Mouse (Mus musculus): ENCODE data around the gene Klhl41. TPM values are rescaled to one million over a fixed set of nuclear protein-coding genes. Genes with fewer than 3 reads are reported as not detected.
A peak's percentile ranks its signal among the peaks of the same experiment; 100 is the strongest.

The Klhl41 gene
- polyA plus RNA-seq, 1 experiment from 2014 or later = 29.1 TPM

GRCm38 (mm10) chr2:69644968-69645617, 24.8 kb upstream of the Klhl41 start:
- no peaks in the 10 kb centered on the region for H3K36me3 ChIP-seq (ENCODE audit: control insufficient read depth, insufficient read depth)
- no peak overlapping the region for H3K27ac ChIP-seq (ENCODE audit: low read length)
- no peaks in the 10 kb centered on the region for H3K27me3 ChIP-seq (ENCODE audit: control insufficient read depth, insufficient read depth, low read length)
- peaks cover 6% of the 10 kb centered on the region; the same call in 1 of the 2 replicates for H3K4me1 ChIP-seq (ENCODE audit: control insufficient read depth, insufficient read depth, low read length)
- 88% methylated on average over 11 of the region's 11 CpGs for WGBS
- no peak overlapping the region for H3K4me2 ChIP-seq (ENCODE audit: low read depth, low read length)
- no peak overlapping the region for H3K9ac ChIP-seq (ENCODE audit: low read length)
- H3K4me3 ChIP-seq (ENCODE audit: low read length) = no peak overlapping the region
- no peaks in the 10 kb centered on the region for H3K9me3 ChIP-seq (replicated peaks; ENCODE audit: control insufficient read depth, low read length)
- no peak for ATAC-seq (replicated peaks; ENCODE audit: extremely low read depth, insufficient read depth, low FRiP score)

- H3K27ac ChIP-seq (ENCODE audit: low read length) = no peak within 1 kb of the TSS; the same call in 1 of the 2 replicates
- H3K4me1 ChIP-seq (ENCODE audit: control insufficient read depth, insufficient read depth, low read length) = peaks cover 6% of the 10 kb centered on the region; the same call in 1 of the 2 replicates
- no peaks in the 10 kb centered on the region for H3K36me3 ChIP-seq (ENCODE audit: control insufficient read depth, insufficient read depth)
- peak within 1 kb of the TSS; percentile 90 for H3K4me3 ChIP-seq (ENCODE audit: low read length)
- peak within 1 kb of the TSS; percentile 83 for H3K9ac ChIP-seq (ENCODE audit: low read length)
- 3% methylated on average over 43 of the region's 43 CpGs for WGBS
- no peaks in the 10 kb centered on the region for H3K9me3 ChIP-seq (replicated peaks; ENCODE audit: control insufficient read depth, low read length)
- peak within 1 kb of the TSS; percentile 65 for H3K4me2 ChIP-seq (ENCODE audit: low read depth, low read length)
- H3K27me3 ChIP-seq (ENCODE audit: control insufficient read depth, insufficient read depth, low read length) = no peaks in the 10 kb centered on the region
- peak; percentile 89 for ATAC-seq (replicated peaks; ENCODE audit: extremely low read depth, insufficient read depth, low FRiP score)
These were observed 23.0 kb upstream of the Klhl41 start, which contains the start of gene Bbs5 for GRCm38 (mm10) chr2:69646726-69647490. Gene Bbs5 (plus strand): TSS chr2:69647171.

GRCm38 (mm10) chr2:69649716-69650115, 20.2 kb upstream of the Klhl41 start:
- no peaks in the 10 kb centered on the region for H3K27me3 ChIP-seq (ENCODE audit: control insufficient read depth, insufficient read depth, low read length)
- no peaks in the 10 kb centered on the region for H3K9me3 ChIP-seq (replicated peaks; ENCODE audit: control insufficient read depth, low read length)
- no peak overlapping the region for H3K27ac ChIP-seq (ENCODE audit: low read length)
- no peak overlapping the region for H3K4me2 ChIP-seq (ENCODE audit: low read depth, low read length)
- peaks cover 6% of the 10 kb centered on the region; the same call in 1 of the 2 replicates for H3K4me1 ChIP-seq (ENCODE audit: control insufficient read depth, insufficient read depth, low read length)
- WGBS = 82% methylated on average over 5 of the region's 5 CpGs
- no peaks in the 10 kb centered on the region for H3K36me3 ChIP-seq (ENCODE audit: control insufficient read depth, insufficient read depth)
- no peak for ATAC-seq (replicated peaks; ENCODE audit: extremely low read depth, insufficient read depth, low FRiP score)
- H3K4me3 ChIP-seq (ENCODE audit: low read length) = no peak overlapping the region
- no peak overlapping the region for H3K9ac ChIP-seq (ENCODE audit: low read length)

- H3K27me3 ChIP-seq (ENCODE audit: control insufficient read depth, insufficient read depth, low read length) = no peaks in the 10 kb centered on the region
- no peak overlapping the region for H3K4me3 ChIP-seq (ENCODE audit: low read length)
- no peak overlapping the region for H3K4me2 ChIP-seq (ENCODE audit: low read depth, low read length)
- no peak overlapping the region for H3K9ac ChIP-seq (ENCODE audit: low read length)
- 98% methylated on average over 4 of the region's 4 CpGs for WGBS
- H3K36me3 ChIP-seq (ENCODE audit: control insufficient read depth, insufficient read depth) = peaks cover 3% of the 10 kb centered on the region; the same call in 1 of the 2 replicates
- ATAC-seq (replicated peaks; ENCODE audit: extremely low read depth, insufficient read depth, low FRiP score) = no peak
- H3K27ac ChIP-seq (ENCODE audit: low read length) = no peak overlapping the region
- H3K9me3 ChIP-seq (replicated peaks; ENCODE audit: control insufficient read depth, low read length) = no peaks in the 10 kb centered on the region
- no peaks in the 10 kb centered on the region for H3K4me1 ChIP-seq (ENCODE audit: control insufficient read depth, insufficient read depth, low read length)
These were observed 10.6 kb upstream of the Klhl41 start for GRCm38 (mm10) chr2:69659326-69659725.

DNA sequence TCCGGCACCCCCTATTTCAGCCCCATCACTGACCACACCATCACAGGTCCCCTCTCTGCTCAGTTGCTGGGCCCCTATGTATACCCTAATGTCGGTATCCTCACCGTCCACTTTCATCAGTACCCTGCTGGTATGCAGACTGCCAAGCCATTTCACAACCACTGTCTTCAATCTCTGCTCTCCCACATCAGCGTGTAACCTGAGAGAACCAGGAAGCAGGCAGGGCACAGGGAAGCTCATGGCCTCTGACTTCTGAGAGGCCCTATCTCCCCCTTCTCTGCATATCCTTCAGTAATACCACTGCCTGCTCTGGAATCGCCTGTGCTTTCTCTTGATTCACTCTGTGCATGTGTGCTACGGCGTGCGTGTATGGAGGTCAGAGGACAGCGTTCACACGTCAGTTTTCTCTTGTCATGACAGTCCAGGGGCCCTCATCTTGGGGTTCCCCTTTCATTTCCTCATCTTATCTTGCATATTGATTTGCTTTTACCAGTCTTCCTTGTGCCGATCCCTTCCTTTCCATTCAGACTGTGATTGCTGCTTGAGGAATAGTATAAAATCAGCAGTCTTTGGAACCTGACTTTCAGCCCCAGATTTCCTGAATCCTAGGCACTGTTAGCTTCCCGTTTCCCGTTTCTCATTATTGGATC, 6.0 kb upstream of the Klhl41 start:
- peaks cover 3% of the 10 kb centered on the region; the same call in 1 of the 2 replicates for H3K4me1 ChIP-seq (ENCODE audit: control insufficient read depth, insufficient read depth, low read length)
- no peaks in the 10 kb centered on the region for H3K9me3 ChIP-seq (replicated peaks; ENCODE audit: control insufficient read depth, low read length)
- H3K4me2 ChIP-seq (ENCODE audit: low read depth, low read length) = no peak overlapping the region
- no peak for ATAC-seq (replicated peaks; ENCODE audit: extremely low read depth, insufficient read depth, low FRiP score)
- no peaks in the 10 kb centered on the region for H3K27me3 ChIP-seq (ENCODE audit: control insufficient read depth, insufficient read depth, low read length)
- no peak overlapping the region; the same call in 1 of the 2 replicates for H3K9ac ChIP-seq (ENCODE audit: low read length)
- no peak overlapping the region for H3K4me3 ChIP-seq (ENCODE audit: low read length)
- H3K36me3 ChIP-seq (ENCODE audit: control insufficient read depth, insufficient read depth) = 0 out of 2 replicates have a peak, but pooled peaks cover 3% of the 10 kb centered on the region
- 74% methylated on average over 13 of the region's 13 CpGs for WGBS
- H3K27ac ChIP-seq (ENCODE audit: low read length) = no peak overlapping the region

GRCm38 (mm10) chr2:69667656-69668055, 2.3 kb upstream of the Klhl41 start:
- no peaks in the 10 kb centered on the region for H3K27me3 ChIP-seq (ENCODE audit: control insufficient read depth, insufficient read depth, low read length)
- no peak for ATAC-seq (replicated peaks; ENCODE audit: extremely low read depth, insufficient read depth, low FRiP score)
- no peak overlapping the region for H3K27ac ChIP-seq (ENCODE audit: low read length)
- H3K4me2 ChIP-seq (ENCODE audit: low read depth, low read length) = no peak overlapping the region
- peaks cover 4% of the 10 kb centered on the region; the same call in 1 of the 2 replicates for H3K4me1 ChIP-seq (ENCODE audit: control insufficient read depth, insufficient read depth, low read length)
- H3K9me3 ChIP-seq (replicated peaks; ENCODE audit: control insufficient read depth, low read length) = no peaks in the 10 kb centered on the region
- no peak overlapping the region for H3K4me3 ChIP-seq (ENCODE audit: low read length)
- WGBS = 93% methylated on average over 4 of the region's 4 CpGs
- H3K9ac ChIP-seq (ENCODE audit: low read length) = no peak overlapping the region
- H3K36me3 ChIP-seq (ENCODE audit: control insufficient read depth, insufficient read depth) = no peaks in the 10 kb centered on the region

- peak overlapping the region; percentile 13 for H3K4me2 ChIP-seq (ENCODE audit: low read depth, low read length)
- ATAC-seq (replicated peaks; ENCODE audit: extremely low read depth, insufficient read depth, low FRiP score) = peak; percentile 68; the same call in 1 of the 2 replicates
- peak overlapping the region; percentile 68 for H3K27ac ChIP-seq (ENCODE audit: low read length)
- H3K27me3 ChIP-seq (ENCODE audit: control insufficient read depth, insufficient read depth, low read length) = no peaks in the 10 kb centered on the region
- 41% methylated on average over 6 of the region's 6 CpGs for WGBS
- H3K4me1 ChIP-seq (ENCODE audit: control insufficient read depth, insufficient read depth, low read length) = peaks cover 5% of the 10 kb centered on the region
- H3K9ac ChIP-seq (ENCODE audit: low read length) = no peak overlapping the region
- no peaks in the 10 kb centered on the region for H3K9me3 ChIP-seq (replicated peaks; ENCODE audit: control insufficient read depth, low read length)
- H3K4me3 ChIP-seq (ENCODE audit: low read length) = no peak overlapping the region
- no peaks in the 10 kb centered on the region for H3K36me3 ChIP-seq (ENCODE audit: control insufficient read depth, insufficient read depth)
These were observed 1.5 kb upstream of the Klhl41 start for GRCm38 (mm10) chr2:69668414-69668813.

DNA sequence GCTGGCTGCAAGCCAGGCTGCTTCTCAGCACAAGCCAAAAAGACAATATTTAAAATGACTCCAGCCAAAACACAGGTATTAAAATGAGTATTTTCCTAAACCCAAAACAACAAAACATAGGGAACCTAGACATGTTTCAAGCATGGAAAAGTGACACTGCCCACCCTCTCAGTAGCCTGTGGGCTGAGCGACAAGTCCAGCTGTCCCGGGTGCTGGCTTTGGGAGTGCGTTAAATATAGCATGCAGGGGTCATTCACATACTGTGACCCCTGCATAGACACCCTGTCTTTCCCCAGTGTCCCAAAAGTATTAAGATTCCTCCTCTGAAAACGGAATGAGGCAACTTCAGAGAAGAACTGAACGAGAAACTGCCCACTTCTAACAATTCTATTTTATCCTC, 3.8 kb downstream of the Klhl41 start:
- peak overlapping the region; percentile 49 for H3K4me3 ChIP-seq (ENCODE audit: low read length)
- no peak for ATAC-seq (replicated peaks; ENCODE audit: extremely low read depth, insufficient read depth, low FRiP score)
- H3K4me2 ChIP-seq (ENCODE audit: low read depth, low read length) = peak overlapping the region; percentile 59
- no peaks in the 10 kb centered on the region for H3K36me3 ChIP-seq (ENCODE audit: control insufficient read depth, insufficient read depth)
- H3K27me3 ChIP-seq (ENCODE audit: control insufficient read depth, insufficient read depth, low read length) = no peaks in the 10 kb centered on the region
- peak overlapping the region; percentile 38; the same call in 1 of the 2 replicates for H3K27ac ChIP-seq (ENCODE audit: low read length)
- WGBS = 41% methylated on average over 5 of the region's 5 CpGs
- no peaks in the 10 kb centered on the region for H3K9me3 ChIP-seq (replicated peaks; ENCODE audit: control insufficient read depth, low read length)
- H3K9ac ChIP-seq (ENCODE audit: low read length) = peak overlapping the region; percentile 28; the same call in 1 of the 2 replicates
- H3K4me1 ChIP-seq (ENCODE audit: control insufficient read depth, insufficient read depth, low read length) = peaks cover 8% of the 10 kb centered on the region
